Mouse (Mus musculus) adrenal gland, adult 18-20 months (tissue): ENCODE results near the gene Fbxo34. TPM values are rescaled to one million over a fixed set of nuclear protein-coding genes. Genes with fewer than 3 reads are reported as not detected.
A peak's percentile ranks its signal among the peaks of the same experiment; 100 is the strongest.

Experiments
- DNase-seq, 2 experiments: peaks; one replicate each; pipeline ENCODE4 v3.0.0; 2021 to 2022; ENCODE audit warnings: low spot score in 2 of 2
- total RNA-seq, 2 experiments: library from RNA; stranded (reverse); gene quantifications; 1 replicate in 1 of 2; 2 replicates in 1 of 2; pipeline ENCODE4 v1.2.3; 2021

The Fbxo34 gene
- total RNA-seq, 2 experiments from 2014 or later, result 21.5 to 28.3 TPM

GRCm38 (mm10) chr14:47472359-47472742 lies 22.1 kb downstream of the Fbxo34 start:
- peak; percentile 99 for DNase-seq

GRCm38 (mm10) chr14:47472743-47473546 lies 22.7 kb downstream of the Fbxo34 start:
- DNase-seq, result peak; percentile 65

- DNase-seq, result no peak
Observed at GRCm38 (mm10) chr14:47473891-47474290, 23.7 kb downstream of the Fbxo34 start.

- DNase-seq, result no peak
Observed at GRCm38 (mm10) chr14:47474571-47475254, 24.5 kb downstream of the Fbxo34 start.

GRCm38 (mm10) chr14:47476266-47476665 lies 26.0 kb downstream of the Fbxo34 start:
- DNase-seq, result no peak

- no peak for DNase-seq
Observed at GRCm38 (mm10) chr14:47477711-47478110, 27.5 kb downstream of the Fbxo34 start.

GRCm38 (mm10) chr14:47482200-47482599 lies 32.0 kb downstream of the Fbxo34 start:
- DNase-seq, result no peak

GRCm38 (mm10) chr14:47483099-47483498 lies 32.9 kb downstream of the Fbxo34 start:
- DNase-seq, result no peak

- DNase-seq, result no peak
Observed at GRCm38 (mm10) chr14:47488732-47489131, 38.5 kb downstream of the Fbxo34 start.

- no peak for DNase-seq
Observed at GRCm38 (mm10) chr14:47489310-47490097, 39.3 kb downstream of the Fbxo34 start.

GRCm38 (mm10) chr14:47490732-47491131 lies 40.5 kb downstream of the Fbxo34 start:
- no peak for DNase-seq

- no peak for DNase-seq
Observed at GRCm38 (mm10) chr14:47493592-47494361, 43.6 kb downstream of the Fbxo34 start.

GRCm38 (mm10) chr14:47495951-47496350 lies 45.7 kb downstream of the Fbxo34 start:
- DNase-seq, result no peak

- no peak for DNase-seq
Observed at GRCm38 (mm10) chr14:47497166-47497565, 46.9 kb downstream of the Fbxo34 start.

GRCm38 (mm10) chr14:47498632-47499031 lies 48.4 kb downstream of the Fbxo34 start:
- DNase-seq, result no peak

GRCm38 (mm10) chr14:47504036-47504435 lies 53.8 kb downstream of the Fbxo34 start:
- no peak for DNase-seq

GRCm38 (mm10) chr14:47506676-47507075 lies 56.5 kb downstream of the Fbxo34 start:
- DNase-seq, result no peak

GRCm38 (mm10) chr14:47508035-47508434 lies 57.8 kb downstream of the Fbxo34 start:
- no peak for DNase-seq

- DNase-seq, result no peak
Observed at GRCm38 (mm10) chr14:47510244-47510643, 60.0 kb downstream of the Fbxo34 start.

GRCm38 (mm10) chr14:47513606-47514005 lies 63.4 kb downstream of the Fbxo34 start:
- DNase-seq, result no peak
